Mouse (Mus musculus) activated CD4-positive, CD25-positive, alpha-beta regulatory T cell, adult 4 months (primary cell): ENCODE results near the gene 1700029H14Rik. TPM values are rescaled to one million over a fixed set of nuclear protein-coding genes. Genes with fewer than 3 reads are reported as not detected.

ENCODE experiments used
- ATAC-seq: one replicate; pipeline ENCODE4 v1.8.0; 2017
- polyA plus RNA-seq, 2 experiments: library from polyadenylated mRNA; unstranded; fragments of 100-300 nt; shearing (Covaris generic); gene quantifications; one replicate each; pipeline ENCODE4 v1.2.1; 2017

The 1700029H14Rik gene
- polyA plus RNA-seq, 2 experiments from 2014 or later, result not detected

GRCm38 (mm10) chr8:13503936-13504606 lies 58.2 kb downstream of the 1700029H14Rik start:
- no peak for ATAC-seq

- no peak for ATAC-seq
These were observed 61.0 kb downstream of the 1700029H14Rik start for GRCm38 (mm10) chr8:13501221-13501620.

Other genes starting within 250 kb of the 1700029H14Rik start
- 10 to 100 TPM; 51.8 to 56.6 TPM for gene Tfdp1, start 223.7 kb downstream of the 1700029H14Rik start, polyA plus RNA-seq
- gene Atp4b, start 165.6 kb downstream of the 1700029H14Rik start, polyA plus RNA-seq, result not detected
- gene Grk1, start 157.4 kb downstream of the 1700029H14Rik start, polyA plus RNA-seq, result not detected
- not detected for gene Tmem255b, start 127.3 kb downstream of the 1700029H14Rik start, polyA plus RNA-seq
- gene Gas6, start 68.0 kb downstream of the 1700029H14Rik start, polyA plus RNA-seq, result not detected
- gene Rasa3, start 115.1 kb upstream of the 1700029H14Rik start, polyA plus RNA-seq, result 100 to 1,000 TPM in 1 of 2 experiments, 10 to 100 TPM in 1; 89.4 to 115 TPM
- gene Cfap97d2, start 143.4 kb upstream of the 1700029H14Rik start, polyA plus RNA-seq, result not detected
- gene Cdc16, start 195.2 kb upstream of the 1700029H14Rik start, polyA plus RNA-seq, result 10 to 100 TPM; 26.7 to 29.7 TPM
- 10 to 100 TPM; 18.6 to 20.1 TPM for gene Upf3a, start 223.2 kb upstream of the 1700029H14Rik start, polyA plus RNA-seq